Comparison of ENCODE assay signal across 17 mouse cellular contexts in genomic region chr11:114584804-114585203, GRCm38 (mm10).
"Had no signal": no experiment of that assay in that cellular context is flagged by ENCODE, and none has a peak within 500 bp of the region (broad histone marks: within the 10 kb centered on the region; RNA-seq: fewer than 3 reads in every experiment).

No protein-coding gene starts in this region.

- H3K36me3 ChIP-seq: lung, embryonic 15.5 days; midbrain, embryonic 13.5 days; midbrain, embryonic 15.5 days; neural tube, embryonic 12.5 days had no signal

- H3K27ac ChIP-seq: lung, embryonic 15.5 days; macrophage; midbrain, embryonic 13.5 days; midbrain, embryonic 15.5 days; neural tube, embryonic 12.5 days had no signal

- DNase-seq: liver, postnatal 0 days; lung, adult 2 months; lung, postnatal 14 days; lung, postnatal 36 days; right cerebral cortex, postnatal 14 days; spleen, adult 18-20 months; thymus, adult 18-20 months; thymus, postnatal 14 days; thymus, postnatal 36 days had no signal

- H3K9ac ChIP-seq: liver, postnatal 0 days; lung, embryonic 15.5 days; midbrain, embryonic 13.5 days; midbrain, embryonic 15.5 days; neural tube, embryonic 12.5 days had no signal

- H3K4me3 ChIP-seq: lung, embryonic 15.5 days; megakaryocyte, embryonic 14.5 days; midbrain, embryonic 13.5 days; midbrain, embryonic 15.5 days; neural tube, embryonic 12.5 days had no signal

- H3K4me1 ChIP-seq: lung, embryonic 15.5 days; midbrain, embryonic 13.5 days; midbrain, embryonic 15.5 days; neural tube, embryonic 12.5 days had no signal

- H3K27me3 ChIP-seq: lung, embryonic 15.5 days; midbrain, embryonic 13.5 days; midbrain, embryonic 15.5 days; neural tube, embryonic 12.5 days had no signal

- H3K9me3 ChIP-seq: lung, embryonic 15.5 days; midbrain, embryonic 15.5 days had no signal

- ATAC-seq: liver, postnatal 0 days; lung, postnatal 0 days; midbrain, embryonic 13.5 days; midbrain, embryonic 15.5 days had no signal

- H3K4me2 ChIP-seq: lung, embryonic 15.5 days; midbrain, embryonic 11.5 days; midbrain, embryonic 13.5 days; midbrain, embryonic 15.5 days; neural tube, embryonic 12.5 days had no signal
